Mouse (Mus musculus): ENCODE measurements around the gene Hhex. TPM values are rescaled to one million over a fixed set of nuclear protein-coding genes. Genes with fewer than 3 reads are reported as not detected.

Gene Hhex
- total RNA-seq, 1 experiment = 2.1 TPM

- DNase-seq (ENCODE audit: low read depth, low spot score) = peak; percentile 20
- peaks cover 6 to 11% of the 10 kb centered on the region in 2 experiments; a peak in 2 of 4 replicates for H3K4me1 ChIP-seq (ENCODE audit: control insufficient read depth in 2 of 2, insufficient read depth in 2 of 2, low read length in 2 of 2, poor library complexity in 1 of 2)
- no peak for TF ChIP-seq CHD2 (IDR thresholded peaks at IDR 0.05; ENCODE audit: low read depth, low read length)
- TF ChIP-seq ZNF384 (IDR thresholded peaks at IDR 0.05; ENCODE audit: low read depth, low read length) = 0 out of 2 replicates have a peak, but pooled peaks have one; percentile 61
- TF ChIP-seq ZC3H11A (IDR thresholded peaks at IDR 0.05; ENCODE audit: borderline replicate concordance, low read depth, low read length) = no peak
- no peak for TF ChIP-seq HCFC1 (IDR thresholded peaks at IDR 0.05; ENCODE audit: borderline replicate concordance, insufficient read depth, low read length)
- no peak for TF ChIP-seq MAFK (IDR thresholded peaks at IDR 0.05; ENCODE audit: insufficient read depth, low read depth, low read length)
- no peaks in the 10 kb centered on the region for H3K36me3 ChIP-seq (ENCODE audit: control insufficient read depth, insufficient read depth, low read length, poor library complexity, severe bottlenecking)
- no peaks in the 10 kb centered on the region for H3K9me3 ChIP-seq (ENCODE audit: control insufficient read depth, insufficient read depth, low read depth, low read length)
- in situ Hi-C loops (cut with MboI; ENCODE audit: low sequenced_read_pairs in 2 of 2, unreplicated experiment in 2 of 2) = no loop called here
- peak overlapping the region; percentile 1 to 93; a peak in 2 of 4 replicates for H3K4me3 ChIP-seq (ENCODE audit: insufficient read depth in 1 of 2, low read depth in 1 of 2, low read length in 2 of 2, poor library complexity in 1 of 2, severe bottlenecking in 1 of 2)
- no peak overlapping the region for H3K9ac ChIP-seq (ENCODE audit: insufficient read depth, low read depth, low read length, poor library complexity, severe bottlenecking)
- H3K27ac ChIP-seq (ENCODE audit: insufficient read depth, low read depth, low read length, poor library complexity, severe bottlenecking) = no peak overlapping the region
Observed at GRCm38 (mm10) chr19:37436514-37437288, 2.1 kb downstream of the Hhex start.

- Histone ChIP-seq H3K4me3 (ENCODE audit: insufficient read depth in 1 of 2, low read depth in 1 of 2, low read length in 2 of 2, poor library complexity in 1 of 2, severe bottlenecking in 1 of 2) (peak overlapping the region; percentile 1 to 38; a peak in 2 of 4 replicates), H3K9ac (ENCODE audit: insufficient read depth, low read depth, low read length, poor library complexity, severe bottlenecking) (no peak overlapping the region), H3K27ac (ENCODE audit: insufficient read depth, low read depth, low read length, poor library complexity, severe bottlenecking) (no peak overlapping the region), H3K36me3 (ENCODE audit: control insufficient read depth, insufficient read depth, low read length, poor library complexity, severe bottlenecking) (no peaks in the 10 kb centered on the region), H3K9me3 (ENCODE audit: control insufficient read depth, insufficient read depth, low read depth, low read length) (no peaks in the 10 kb centered on the region), H3K4me1 (ENCODE audit: control insufficient read depth in 2 of 2, insufficient read depth in 2 of 2, low read length in 2 of 2, poor library complexity in 1 of 2) (peaks cover 6 to 11% of the 10 kb centered on the region in 2 experiments; a peak in 2 of 4 replicates)
- TF ChIP-seq HCFC1 (IDR thresholded peaks at IDR 0.05; ENCODE audit: borderline replicate concordance, insufficient read depth, low read length) (no peak), ZNF384 (IDR thresholded peaks at IDR 0.05; ENCODE audit: low read depth, low read length) (no peak)
- DNase-seq (ENCODE audit: low read depth, low spot score) = no peak
- in situ Hi-C loops (cut with MboI; ENCODE audit: low sequenced_read_pairs in 2 of 2, unreplicated experiment in 2 of 2) = no loop called here
Observed at GRCm38 (mm10) chr19:37437289-37437606, 2.6 kb downstream of the Hhex start.

DNA sequence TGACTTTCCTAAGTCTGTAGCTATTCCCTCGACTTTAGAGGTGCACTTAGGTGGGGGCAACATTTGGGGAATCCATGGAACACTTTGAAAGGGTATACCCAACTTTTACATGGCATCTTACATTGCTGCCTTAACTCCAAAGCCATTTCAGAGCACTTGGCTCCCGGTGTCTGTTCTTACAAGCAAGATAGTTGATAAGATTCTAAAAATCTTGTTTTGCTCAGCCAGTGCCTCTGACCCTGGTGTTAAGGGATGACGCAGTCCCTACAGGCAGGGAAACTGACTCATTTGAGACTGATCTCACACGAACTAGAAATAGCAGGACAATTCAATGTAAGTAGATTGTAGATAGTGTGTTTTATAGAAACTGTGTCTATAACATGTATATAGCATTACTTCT, 5.6 kb downstream of the Hhex start:
- no peaks in the 10 kb centered on the region for H3K36me3 ChIP-seq (ENCODE audit: control insufficient read depth, insufficient read depth, low read length, poor library complexity, severe bottlenecking)
- TF ChIP-seq ZNF384 (IDR thresholded peaks at IDR 0.05; ENCODE audit: low read depth, low read length) (no peak), MAFK (IDR thresholded peaks at IDR 0.05; ENCODE audit: insufficient read depth, low read depth, low read length) (no peak), ZC3H11A (IDR thresholded peaks at IDR 0.05; ENCODE audit: borderline replicate concordance, low read depth, low read length) (no peak), HCFC1 (IDR thresholded peaks at IDR 0.05; ENCODE audit: borderline replicate concordance, insufficient read depth, low read length) (no peak), CHD2 (IDR thresholded peaks at IDR 0.05; ENCODE audit: low read depth, low read length) (no peak)

GRCm38 (mm10) chr19:37440708-37441475, 6.3 kb downstream of the Hhex start:
- Histone ChIP-seq H3K4me1 (ENCODE audit: control insufficient read depth in 2 of 2, insufficient read depth in 2 of 2, low read length in 2 of 2, poor library complexity in 1 of 2) (peaks cover 4 to 8% of the 10 kb centered on the region in 2 experiments; a peak in 2 of 4 replicates), H3K36me3 (ENCODE audit: control insufficient read depth, insufficient read depth, low read length, poor library complexity, severe bottlenecking) (no peaks in the 10 kb centered on the region), H3K9me3 (ENCODE audit: control insufficient read depth, insufficient read depth, low read depth, low read length) (no peaks in the 10 kb centered on the region), H3K9ac (ENCODE audit: insufficient read depth, low read depth, low read length, poor library complexity, severe bottlenecking) (no peak overlapping the region), H3K27ac (ENCODE audit: insufficient read depth, low read depth, low read length, poor library complexity, severe bottlenecking) (no peak overlapping the region), H3K4me3 (ENCODE audit: insufficient read depth in 1 of 2, low read depth in 1 of 2, low read length in 2 of 2, poor library complexity in 1 of 2, severe bottlenecking in 1 of 2) (no peak overlapping the region)
- in situ Hi-C loops (cut with MboI; ENCODE audit: low sequenced_read_pairs in 2 of 2, unreplicated experiment in 2 of 2) = no loop called here
- TF ChIP-seq CHD2 (IDR thresholded peaks at IDR 0.05; ENCODE audit: low read depth, low read length) (no peak), MAFK (IDR thresholded peaks at IDR 0.05; ENCODE audit: insufficient read depth, low read depth, low read length) (no peak), HCFC1 (IDR thresholded peaks at IDR 0.05; ENCODE audit: borderline replicate concordance, insufficient read depth, low read length) (no peak), ZNF384 (IDR thresholded peaks at IDR 0.05; ENCODE audit: low read depth, low read length) (no peak), ZC3H11A (IDR thresholded peaks at IDR 0.05; ENCODE audit: borderline replicate concordance, low read depth, low read length) (no peak)
- no peak for DNase-seq (ENCODE audit: low read depth, low spot score)

More for the DNA sequence above, 5.6 kb downstream of the Hhex start:
- Histone ChIP-seq H3K9me3 (ENCODE audit: control insufficient read depth, insufficient read depth, low read depth, low read length) (no peaks in the 10 kb centered on the region), H3K4me1 (ENCODE audit: control insufficient read depth in 2 of 2, insufficient read depth in 2 of 2, low read length in 2 of 2, poor library complexity in 1 of 2) (peaks cover 6 to 11% of the 10 kb centered on the region in 2 experiments; a peak in 2 of 4 replicates), H3K27ac (ENCODE audit: insufficient read depth, low read depth, low read length, poor library complexity, severe bottlenecking) (no peak overlapping the region), H3K4me3 (ENCODE audit: insufficient read depth in 1 of 2, low read depth in 1 of 2, low read length in 2 of 2, poor library complexity in 1 of 2, severe bottlenecking in 1 of 2) (no peak overlapping the region), H3K9ac (ENCODE audit: insufficient read depth, low read depth, low read length, poor library complexity, severe bottlenecking) (no peak overlapping the region)
- in situ Hi-C loops (cut with MboI; ENCODE audit: low sequenced_read_pairs in 2 of 2, unreplicated experiment in 2 of 2) = no loop called here
- no peak for DNase-seq (ENCODE audit: low read depth, low spot score)

Measured in ES-E14 (cell line).